Mouse (Mus musculus): Measurements from ENCODE around the gene Exosc5.

GRCm38 (mm10) chr7:25707581-25708292 is 48.8 kb downstream of the Exosc5 start:
- TF ChIP-seq CTCF (IDR thresholded peaks at IDR 0.05; ENCODE audit: low read depth, low read length) = no peak
- no peak for TF ChIP-seq GATA1 (IDR thresholded peaks at IDR 0.05; ENCODE audit: borderline replicate concordance, low read length)
- no peak for TF ChIP-seq TAL1 (conservative IDR thresholded peaks at IDR 0.05; ENCODE audit: low read depth, low read length)

Data from G1E (cell line).